Mouse (Mus musculus) v-Abl transformed pro-B cells (cell line): Measurements from ENCODE around the gene Mrps23.

ENCODE experiments used
- in situ Hi-C, 2 experiments: fragments of 400-800 bp; cut with MboI; formaldehyde crosslinking; loops; one replicate each; pipeline ENCODE4 v1.15.1; 2025; ENCODE audit not compliant: unreplicated experiment in 2 of 2

Mrps23 gene

DNA sequence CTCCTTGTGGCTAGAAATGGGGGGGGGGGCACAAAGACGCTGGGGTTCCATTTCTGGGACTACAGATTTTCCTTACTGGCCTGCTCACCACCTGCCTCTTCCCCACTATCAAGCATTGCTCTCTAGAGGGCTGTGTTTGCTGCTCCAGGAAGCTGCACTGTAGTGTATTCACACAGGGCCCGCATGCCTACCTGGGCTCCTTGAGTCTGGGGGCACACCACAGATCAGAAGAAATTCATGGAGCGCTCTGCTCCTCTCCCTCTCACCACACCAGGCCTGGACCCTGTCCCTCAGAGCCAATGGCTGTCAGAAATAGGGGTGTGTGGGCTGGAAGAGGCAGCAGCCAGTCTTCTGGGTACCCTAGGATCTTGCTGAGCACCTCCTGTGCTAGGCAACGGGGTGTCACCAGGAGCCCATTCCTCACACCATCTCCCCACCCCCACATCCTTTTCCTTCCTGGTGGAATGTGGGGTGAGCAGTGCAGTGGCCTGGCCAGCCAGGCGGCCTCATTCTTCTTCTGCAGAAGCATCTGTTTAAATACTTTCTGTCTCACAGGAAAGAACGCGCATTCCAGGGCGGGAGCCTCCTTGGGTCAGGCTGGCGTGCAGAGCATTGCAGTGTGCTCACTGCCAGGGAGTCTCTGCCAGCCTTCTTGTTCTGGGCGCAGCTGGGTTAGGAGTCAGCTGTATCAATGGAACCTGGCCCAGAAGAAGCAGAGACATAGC, 31.4 kb upstream of the Mrps23 start:
- in situ Hi-C loops: no loop called here

- in situ Hi-C loops: no loop called here
Measured at GRCm38 (mm10) chr11:88173386-88174025, 30.7 kb upstream of the Mrps23 start.

GRCm38 (mm10) chr11:88180467-88180958, 23.7 kb upstream of the Mrps23 start:
- in situ Hi-C loops: no loop called here

GRCm38 (mm10) chr11:88180959-88181619, 23.1 kb upstream of the Mrps23 start:
- in situ Hi-C loops: no loop called here

- in situ Hi-C loops: no loop called here
Measured at GRCm38 (mm10) chr11:88184632-88185180, 19.5 kb upstream of the Mrps23 start.

DNA sequence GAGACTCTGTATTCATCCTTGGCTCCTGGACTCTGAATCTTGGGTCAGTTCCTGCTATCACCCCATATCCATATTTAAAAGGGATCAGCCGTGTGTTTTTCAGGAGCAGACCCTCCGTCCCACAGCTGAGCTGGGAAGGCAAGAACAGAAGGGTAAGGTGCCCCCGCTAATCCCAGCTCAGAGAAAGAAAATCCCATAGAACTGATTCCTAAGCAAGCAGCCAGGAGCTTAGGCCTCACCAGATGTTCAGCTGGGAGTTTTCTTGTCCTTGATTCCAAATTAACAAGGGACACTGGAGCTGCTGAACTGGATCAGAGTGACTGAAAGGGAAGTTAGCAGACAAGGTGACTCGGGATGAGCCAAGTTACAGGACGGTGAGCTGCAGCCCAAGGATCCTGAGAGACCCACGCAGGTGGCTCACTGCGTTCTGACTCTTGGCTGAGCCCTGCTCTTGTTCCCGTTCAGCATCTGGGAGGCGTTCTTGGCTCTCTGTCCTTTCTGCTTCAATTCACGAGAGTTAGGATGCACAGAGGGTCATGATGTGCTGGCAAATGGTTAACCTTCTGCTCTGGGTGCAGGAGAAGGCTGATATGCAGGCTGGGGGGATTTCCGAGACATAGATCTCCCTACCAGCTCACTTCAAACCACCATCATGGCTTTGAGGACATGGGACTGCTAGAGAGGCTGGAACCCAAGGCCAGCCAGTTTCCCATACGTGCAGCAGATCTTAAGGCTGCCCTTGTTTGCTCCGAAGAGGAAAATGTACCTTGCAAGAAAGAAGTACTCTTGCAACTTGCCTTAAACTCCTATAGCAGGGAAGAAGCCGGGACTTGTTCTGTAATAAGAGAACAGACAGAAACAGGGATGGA, 17.9 kb upstream of the Mrps23 start:
- in situ Hi-C loops: no loop called here

DNA sequence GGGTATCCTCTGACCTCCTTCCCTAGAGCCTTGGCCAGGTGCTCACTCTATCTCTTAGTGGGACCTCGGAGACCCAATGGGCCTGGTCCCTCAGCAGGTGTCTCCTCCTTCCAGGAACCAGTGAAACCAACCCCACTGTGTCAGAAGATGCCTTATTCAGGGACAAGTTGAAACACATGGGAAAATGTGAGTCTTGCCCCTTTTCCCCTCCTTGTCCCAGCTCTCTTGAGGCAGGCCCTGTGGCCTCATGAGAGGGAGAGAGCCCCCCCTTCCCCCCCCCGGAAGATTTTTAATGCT, 17.3 kb upstream of the Mrps23 start:
- in situ Hi-C loops: no loop called here

- in situ Hi-C loops: no loop called here
Measured at GRCm38 (mm10) chr11:88187417-88188133, 16.6 kb upstream of the Mrps23 start.

DNA sequence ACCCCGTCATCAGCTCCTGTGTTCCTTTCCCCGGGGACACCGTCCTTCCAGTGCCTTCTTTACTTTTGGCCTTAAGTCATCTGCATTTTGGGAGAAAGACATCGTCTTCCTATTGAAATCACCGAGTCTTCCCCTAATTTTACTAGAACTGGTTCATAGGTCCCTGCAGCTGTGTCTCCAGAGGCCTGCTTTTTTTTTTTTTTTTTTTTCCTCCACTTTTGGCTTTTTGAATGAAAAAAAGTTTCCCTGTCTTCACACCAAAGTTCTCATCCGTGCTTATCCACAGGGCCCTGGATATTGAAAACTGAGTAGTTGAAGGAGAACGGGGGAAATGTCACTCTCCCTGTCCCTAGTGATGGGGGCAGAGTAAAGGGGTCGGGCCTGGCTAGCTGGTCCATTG, 16.0 kb upstream of the Mrps23 start:
- in situ Hi-C loops: no loop called here

GRCm38 (mm10) chr11:88188635-88189034, 15.6 kb upstream of the Mrps23 start:
- in situ Hi-C loops: no loop called here

GRCm38 (mm10) chr11:88192595-88192994, 11.6 kb upstream of the Mrps23 start:
- in situ Hi-C loops: no loop called here

DNA sequence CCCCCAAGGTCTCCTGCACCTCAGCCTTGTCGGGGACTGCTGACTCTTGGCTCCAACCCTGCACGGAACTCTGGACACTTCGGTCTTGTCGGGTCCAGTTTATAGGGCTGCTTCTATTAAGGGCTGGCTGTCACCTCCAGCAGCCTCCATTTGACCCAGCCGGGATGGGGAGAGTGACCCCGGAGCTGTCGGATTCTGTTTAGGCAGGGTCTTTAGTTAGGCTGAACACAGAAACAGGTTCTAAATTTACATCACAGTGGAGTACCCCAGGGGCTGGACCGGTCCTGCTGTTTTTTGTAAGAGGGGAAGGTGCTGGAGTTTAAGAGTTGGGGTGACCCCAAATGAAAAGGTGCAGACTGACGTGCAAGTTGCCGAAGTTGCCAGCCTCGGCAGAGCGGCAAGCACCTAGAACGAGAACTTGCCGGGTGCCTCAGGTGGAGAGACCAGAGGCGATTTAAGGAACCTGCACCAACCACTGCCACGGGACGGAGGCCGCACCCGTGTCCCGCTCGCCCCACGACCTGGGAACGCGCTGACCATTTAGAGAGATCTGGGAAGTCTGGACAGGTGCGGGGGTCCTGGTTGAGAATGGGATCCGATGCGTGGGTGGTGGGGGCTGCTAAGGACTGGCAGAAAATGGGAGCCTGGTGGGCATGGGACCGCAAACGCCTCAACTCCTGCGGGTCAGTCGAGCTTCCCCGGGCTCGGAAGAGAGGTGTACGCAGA, 10.9 kb upstream of the Mrps23 start:
- in situ Hi-C loops: no loop called here

- in situ Hi-C loops: no loop called here
Measured at GRCm38 (mm10) chr11:88193824-88194696, 10.1 kb upstream of the Mrps23 start.

- in situ Hi-C loops: loop anchor here (5.0 kb wide), 4 partner anchors 33 to 228 kb away; no protein-coding TSS in a partner anchor
Measured at GRCm38 (mm10) chr11:88195699-88196098, 8.5 kb upstream of the Mrps23 start.

GRCm38 (mm10) chr11:88197153-88197576, 7.0 kb upstream of the Mrps23 start:
- in situ Hi-C loops: loop anchor here (5.0 kb wide), 4 partner anchors 35 to 230 kb away; no protein-coding TSS in a partner anchor

- in situ Hi-C loops: loop anchor here (5.0 kb wide), 4 partner anchors 36 to 231 kb away; no protein-coding TSS in a partner anchor
Measured at GRCm38 (mm10) chr11:88198223-88198622, 6.0 kb upstream of the Mrps23 start.

DNA sequence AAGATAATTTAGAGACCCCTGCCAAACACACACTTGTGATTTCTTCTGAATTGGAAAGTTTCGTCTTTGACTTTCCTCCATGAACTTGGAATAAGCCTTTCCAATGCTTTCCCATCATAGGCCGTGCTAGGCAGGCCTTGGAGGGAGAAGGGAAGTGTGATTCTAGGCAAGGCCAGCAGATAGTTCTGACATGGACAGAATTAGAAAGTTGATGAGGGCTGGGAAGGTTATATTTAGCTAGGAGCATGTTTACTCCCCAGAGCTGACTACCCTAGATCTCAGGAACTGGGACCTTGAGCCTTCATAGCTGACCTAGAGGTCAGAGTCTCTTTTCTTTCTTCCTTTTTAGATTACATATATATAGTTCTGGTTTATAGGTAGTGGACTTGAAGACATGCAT, 3.0 kb upstream of the Mrps23 start:
- in situ Hi-C loops: no loop called here

DNA sequence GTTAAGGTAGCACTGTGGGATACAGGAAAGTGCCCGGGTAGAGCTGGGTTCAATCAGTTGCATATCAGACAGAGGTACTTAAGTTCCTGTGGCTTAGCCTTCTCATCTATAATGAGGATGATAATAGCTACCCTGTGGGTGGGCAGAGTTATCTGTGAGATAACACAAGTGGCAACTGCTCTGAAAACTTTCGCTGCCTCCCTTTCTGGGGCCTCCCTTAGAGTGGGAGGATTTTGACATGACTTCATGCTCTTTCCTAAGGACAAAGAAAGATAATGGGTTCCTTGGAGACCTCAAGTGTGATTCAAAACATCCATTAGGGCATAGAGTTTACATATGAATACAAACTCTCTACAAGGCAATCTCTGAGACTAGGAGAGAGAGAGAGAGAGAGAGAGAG, 2.1 kb upstream of the Mrps23 start:
- in situ Hi-C loops: no loop called here
